Mouse (Mus musculus) heart, postnatal 36 days (tissue): ENCODE measurements around the gene Siva1. TPM values are rescaled to one million over a fixed set of nuclear protein-coding genes. Genes with fewer than 3 reads are reported as not detected.

Experiments used
- DNase-seq, 2 experiments: peaks; one replicate each; pipeline ENCODE4 v3.0.0; 2021 to 2022
- intact Hi-C: fragments of 180-260 bp; cut with DNase I; formaldehyde crosslinking; loops from one replicate; pipeline ENCODE4 v1.15.1; 2025
- microRNA-seq, 2 experiments: library from miRNA; unstranded; fragments of <30 nt; microRNA quantifications; one replicate each; pipeline ENCODE4 v1.2.0; 2021; ENCODE audit warnings: borderline number of aligned reads in 2 of 2
- total RNA-seq, 2 experiments: library from RNA; stranded (reverse); gene quantifications; 2 replicates each; pipeline ENCODE4 v1.2.3; 2021

The Siva1 gene
- total RNA-seq, 2 experiments from 2014 or later: 29.4 to 31.0 TPM

- intact Hi-C loops: loop anchor here (1.0 to 2.0 kb wide), 2 partner anchors 21 to 32 kb away; no protein-coding TSS in a partner anchor
- DNase-seq: peak; percentile 72 to 84
These were observed 29.9 kb downstream of the Siva1 start, which contains the start of gene Akt1 for GRCm38 (mm10) chr12:112674132-112675011. Gene Akt1, minus strand, starts transcription at chr12:112674884.

GRCm38 (mm10) chr12:112675245-112676035 is 31.0 kb downstream of the Siva1 start:
- peak; percentile 86 to 87 for DNase-seq
- intact Hi-C loops: loop anchor here (1.0 to 2.0 kb wide), 2 partner anchors 22 to 31 kb away; no protein-coding TSS in a partner anchor

GRCm38 (mm10) chr12:112677076-112677475 is 32.6 kb downstream of the Siva1 start:
- intact Hi-C loops: no loop called here
- DNase-seq: no peak

- intact Hi-C loops: loop anchor here (2.0 kb wide), 1 partner anchor 15 kb away; no protein-coding TSS in a partner anchor
- DNase-seq: no peak
These were observed 33.6 kb downstream of the Siva1 start for GRCm38 (mm10) chr12:112677943-112678554.

- peak; percentile 73 to 81 for DNase-seq
- intact Hi-C loops: loop anchor here (2.0 kb wide), 1 partner anchor 14 kb away; no protein-coding TSS in a partner anchor
These were observed 34.1 kb downstream of the Siva1 start, which contains the start of gene Zbtb42 for GRCm38 (mm10) chr12:112678555-112679026. Gene Zbtb42, plus strand, starts transcription at chr12:112678828.

- peak in 1 of 2 experiments; percentile 37 for DNase-seq
- intact Hi-C loops: loop anchor here (2.0 kb wide), 1 partner anchor 13 kb away; no protein-coding TSS in a partner anchor
These were observed 34.8 kb downstream of the Siva1 start for GRCm38 (mm10) chr12:112679027-112679996.

GRCm38 (mm10) chr12:112683351-112683750 is 38.9 kb downstream of the Siva1 start:
- DNase-seq: no peak
- intact Hi-C loops: no loop called here

- DNase-seq: no peak
- intact Hi-C loops: no loop called here
These were observed 44.0 kb downstream of the Siva1 start for GRCm38 (mm10) chr12:112688458-112688857.

GRCm38 (mm10) chr12:112693185-112694126 is 49.0 kb downstream of the Siva1 start:
- DNase-seq: peak; percentile 96 to 97
- intact Hi-C loops: loop anchor here (2.0 kb wide), 1 partner anchor 15 kb away; the partner anchor contains the start of gene Zbtb42

- no peak for DNase-seq
These were observed 49.6 kb downstream of the Siva1 start for GRCm38 (mm10) chr12:112694127-112694475.

GRCm38 (mm10) chr12:112696806-112697425 is 52.4 kb downstream of the Siva1 start:
- intact Hi-C loops: no loop called here
- DNase-seq: no peak

More at GRCm38 (mm10) chr12:112694127-112694475, 49.6 kb downstream of the Siva1 start:
- intact Hi-C loops: no loop called here

Small RNAs within 50 kb of the gene (microRNA-seq; reads per million reads assigned to microRNA genes)
- 0 to 1.4 reads per million in 2 experiments for gene Mir6939

Other genes starting within 250 kb of the Siva1 start
- gene A530016L24Rik, start 155.2 kb upstream of the Siva1 start, total RNA-seq: 10 to 100 TPM; 26.0 to 29.9 TPM
- not detected for gene Tmem179, start 127.9 kb upstream of the Siva1 start, total RNA-seq
- gene Inf2, start 55.9 kb upstream of the Siva1 start, total RNA-seq: 10 to 100 TPM; 16.6 to 23.9 TPM
- gene Adssl1, start 24.6 kb upstream of the Siva1 start, total RNA-seq: 100 to 1,000 TPM; 162 to 165 TPM
- gene Akt1, start 30.2 kb downstream of the Siva1 start, total RNA-seq: 100 to 1,000 TPM; 184 to 212 TPM
- 1 to 10 TPM; 4.7 to 5.7 TPM for gene Zbtb42, start 34.1 kb downstream of the Siva1 start, total RNA-seq
- gene Cep170b, start 75.8 kb downstream of the Siva1 start, total RNA-seq: 10 to 100 TPM in 1 of 2 experiments, 1 to 10 TPM in 1; 9.2 to 11.3 TPM
- gene Pld4, start 116.0 kb downstream of the Siva1 start, total RNA-seq: 1 to 10 TPM; 6.1 to 8.9 TPM
- 10 to 100 TPM; 14.1 to 20.2 TPM for gene Ahnak2, start 158.0 kb downstream of the Siva1 start, total RNA-seq
- 1 to 10 TPM; 1.6 to 2.9 TPM for gene Clba1, start 164.3 kb downstream of the Siva1 start, total RNA-seq
- gene Cdca4, start 184.7 kb downstream of the Siva1 start, total RNA-seq: 1 to 10 TPM; 6.1 to 6.6 TPM
- gene Gpr132, start 223.5 kb downstream of the Siva1 start, total RNA-seq: under 1 TPM; 0.19 TPM